Mouse (Mus musculus) forebrain, embryonic 16.5 days (tissue): Measurements from ENCODE around the gene Gemin5. TPM values are rescaled to one million over a fixed set of nuclear protein-coding genes. Genes with fewer than 3 reads are reported as not detected.

Experiments used
- ATAC-seq: fragments of 200-750 bp; cut with Nextera tagmentation; 2 replicates; pipeline ENCODE4 v1.8.0; 2017; ENCODE audit warnings: mild to moderate bottlenecking, moderate library complexity
- H3K27ac ChIP-seq: fragments of 300-500 bp; sonication (generic); 2 replicates; pipeline ENCODE4 v1.5.1; 2014; ENCODE audit warnings: low read length, control low read depth
- H3K27me3 ChIP-seq: fragments of 300-500 bp; sonication (generic); replicated peaks from 2 replicates; pipeline ENCODE4 v1.6.1; 2014; ENCODE audit warnings: low read length; ENCODE audit not compliant: control insufficient read depth, insufficient read depth
- H3K36me3 ChIP-seq: fragments of 300-500 bp; sonication (generic); 2 replicates; pipeline ENCODE4 v1.6.1; 2014; ENCODE audit not compliant: control insufficient read depth, insufficient read depth
- H3K4me1 ChIP-seq: fragments of 300-500 bp; sonication (generic); replicated peaks from 2 replicates; pipeline ENCODE4 v1.6.1; 2014; ENCODE audit warnings: low read length; ENCODE audit not compliant: control insufficient read depth, insufficient read depth
- H3K4me2 ChIP-seq: fragments of 300-500 bp; sonication (generic); 2 replicates; pipeline ENCODE4 v1.6.1; 2014; ENCODE audit warnings: mild to moderate bottlenecking, low read length, control low read depth
- H3K4me3 ChIP-seq: fragments of 300-500 bp; sonication (generic); replicated peaks from 2 replicates; pipeline ENCODE4 v1.5.1; 2014; ENCODE audit warnings: mild to moderate bottlenecking, low read length, control low read depth
- H3K9ac ChIP-seq: fragments of 300-500 bp; sonication (generic); replicated peaks from 2 replicates; pipeline ENCODE4 v1.6.1; 2014; ENCODE audit warnings: low read depth, low read length, control low read depth
- H3K9me3 ChIP-seq: fragments of 300-500 bp; sonication (generic); 2 replicates; pipeline ENCODE4 v1.6.1; 2016; ENCODE audit warnings: low read length; ENCODE audit not compliant: control insufficient read depth
- WGBS: fragments of 180-500 bp; shearing (Covaris S2); extraction: QIAGEN DNeasy Blood & Tissue Kit; methylation state at CpG from one replicate; pipeline ENCODE4 v1.1.7; 2014; 5-methylcytosine and 5-hydroxymethylcytosine counted together
- polyA plus RNA-seq: library from polyadenylated mRNA; unstranded; fragments of >200 nt; fragmentation: Nextera tagmentation; extraction: Ambion mirVana; gene quantifications from 2 replicates; pipeline ENCODE4 v1.2.1, GENCODE M21; 2015

Gene Gemin5
- polyA plus RNA-seq, 1 experiment from 2014 or later, result 14.9 TPM

- Histone ChIP-seq H3K9me3 (no peaks in the 10 kb centered on the region), H3K36me3 (peaks cover 15% of the 10 kb centered on the region; the same call in 1 of the 2 replicates), H3K27me3 (no peaks in the 10 kb centered on the region), H3K9ac (no peak overlapping the region), H3K4me3 (no peak overlapping the region), H3K4me2 (no peak overlapping the region), H3K4me1 (no peaks in the 10 kb centered on the region), H3K27ac (no peak overlapping the region)
- 72% methylated on average over 7 of the region's 7 CpGs for WGBS
- no peak for ATAC-seq
Measured at GRCm38 (mm10) chr11:58126397-58127160, 41.8 kb downstream of the Gemin5 start.

GRCm38 (mm10) chr11:58125021-58125420, 43.3 kb downstream of the Gemin5 start:
- Histone ChIP-seq H3K27ac (no peak overlapping the region), H3K9ac (no peak overlapping the region), H3K4me2 (no peak overlapping the region), H3K4me1 (no peaks in the 10 kb centered on the region), H3K36me3 (peaks cover 17% of the 10 kb centered on the region), H3K27me3 (no peaks in the 10 kb centered on the region), H3K4me3 (no peak overlapping the region), H3K9me3 (no peaks in the 10 kb centered on the region)
- 89% methylated on average over 11 of the region's 11 CpGs for WGBS
- no peak for ATAC-seq

GRCm38 (mm10) chr11:58123711-58124110, 44.6 kb downstream of the Gemin5 start:
- Histone ChIP-seq H3K9ac (no peak overlapping the region), H3K4me2 (no peak overlapping the region), H3K27me3 (no peaks in the 10 kb centered on the region), H3K27ac (no peak overlapping the region), H3K4me1 (no peaks in the 10 kb centered on the region), H3K36me3 (peaks cover 24% of the 10 kb centered on the region), H3K4me3 (no peak overlapping the region), H3K9me3 (no peaks in the 10 kb centered on the region)
- ATAC-seq, result no peak
- 92% methylated on average over 2 of the region's 2 CpGs for WGBS

- no peak overlapping the region for H3K4me3 ChIP-seq
- no peak for ATAC-seq
- peaks cover 26% of the 10 kb centered on the region for H3K36me3 ChIP-seq
- WGBS, result 95% methylated on average over 9 of the region's 9 CpGs
- H3K9ac ChIP-seq, result no peak overlapping the region
- no peaks in the 10 kb centered on the region for H3K4me1 ChIP-seq
- H3K4me2 ChIP-seq, result no peak overlapping the region
- H3K27ac ChIP-seq, result no peak overlapping the region
- H3K9me3 ChIP-seq, result no peaks in the 10 kb centered on the region
- no peaks in the 10 kb centered on the region for H3K27me3 ChIP-seq
Measured at GRCm38 (mm10) chr11:58121351-58121750, 47.0 kb downstream of the Gemin5 start.

GRCm38 (mm10) chr11:58120655-58121054, 47.7 kb downstream of the Gemin5 start:
- Histone ChIP-seq H3K9me3 (no peaks in the 10 kb centered on the region), H3K4me2 (no peak overlapping the region), H3K9ac (no peak overlapping the region), H3K36me3 (peaks cover 33% of the 10 kb centered on the region), H3K4me1 (no peaks in the 10 kb centered on the region), H3K4me3 (no peak overlapping the region), H3K27me3 (no peaks in the 10 kb centered on the region), H3K27ac (no peak overlapping the region)
- ATAC-seq, result no peak
- 85% methylated on average over 3 of the region's 3 CpGs for WGBS

GRCm38 (mm10) chr11:58117044-58117652, 51.2 kb downstream of the Gemin5 start:
- Histone ChIP-seq H3K4me2 (no peak overlapping the region), H3K27me3 (no peaks in the 10 kb centered on the region), H3K4me1 (no peaks in the 10 kb centered on the region), H3K27ac (no peak overlapping the region), H3K9ac (no peak overlapping the region), H3K36me3 (peaks cover 48% of the 10 kb centered on the region), H3K9me3 (no peaks in the 10 kb centered on the region), H3K4me3 (no peak overlapping the region)
- 83% methylated on average over 10 of the region's 10 CpGs for WGBS
- no peak for ATAC-seq

- Histone ChIP-seq H3K27ac (no peak overlapping the region), H3K4me3 (no peak overlapping the region), H3K4me1 (no peaks in the 10 kb centered on the region), H3K36me3 (peaks cover 46% of the 10 kb centered on the region), H3K4me2 (no peak overlapping the region), H3K9me3 (no peaks in the 10 kb centered on the region), H3K9ac (no peak overlapping the region), H3K27me3 (no peaks in the 10 kb centered on the region)
- WGBS, result 79% methylated on average over 1 of the region's 1 CpGs
- no peak for ATAC-seq
Measured at GRCm38 (mm10) chr11:58116560-58116959, 51.8 kb downstream of the Gemin5 start.

GRCm38 (mm10) chr11:58107664-58108337, 60.5 kb downstream of the Gemin5 start:
- no peak overlapping the region for H3K4me2 ChIP-seq
- peaks cover 29% of the 10 kb centered on the region for H3K4me1 ChIP-seq
- H3K36me3 ChIP-seq, result peaks cover 13% of the 10 kb centered on the region
- no peak for ATAC-seq
- no peaks in the 10 kb centered on the region for H3K9me3 ChIP-seq
- WGBS, result 90% methylated on average over 4 of the region's 4 CpGs
- H3K9ac ChIP-seq, result no peak overlapping the region
- H3K27me3 ChIP-seq, result no peaks in the 10 kb centered on the region
- H3K4me3 ChIP-seq, result no peak overlapping the region
- H3K27ac ChIP-seq, result no peak overlapping the region

- Histone ChIP-seq H3K9me3 (no peaks in the 10 kb centered on the region), H3K36me3 (peaks cover 13% of the 10 kb centered on the region), H3K4me2 (no peak overlapping the region), H3K27me3 (no peaks in the 10 kb centered on the region), H3K4me1 (peaks cover 29% of the 10 kb centered on the region), H3K27ac (no peak overlapping the region), H3K9ac (no peak overlapping the region), H3K4me3 (no peak overlapping the region)
- no peak for ATAC-seq
- 54% methylated on average over 3 of the region's 3 CpGs for WGBS
Measured at GRCm38 (mm10) chr11:58107009-58107408, 61.3 kb downstream of the Gemin5 start.
